Mouse (Mus musculus) urinary bladder, postnatal 10 days (tissue): ENCODE results near the gene Ccn1.

Experiments
- DNase-seq: peaks from one replicate; pipeline ENCODE4 v3.0.0; 2022; ENCODE audit warnings: low spot score

Ccn1 gene

GRCm38 (mm10) chr3:145619621-145620365, 30.0 kb downstream of the Ccn1 start:
- no peak for DNase-seq

GRCm38 (mm10) chr3:145618299-145618698, 31.5 kb downstream of the Ccn1 start:
- no peak for DNase-seq

GRCm38 (mm10) chr3:145614362-145615115, 35.2 kb downstream of the Ccn1 start:
- no peak for DNase-seq

GRCm38 (mm10) chr3:145613234-145613633, 36.5 kb downstream of the Ccn1 start:
- DNase-seq: no peak

GRCm38 (mm10) chr3:145612662-145613061, 37.1 kb downstream of the Ccn1 start:
- DNase-seq: no peak

GRCm38 (mm10) chr3:145608320-145608719, 41.5 kb downstream of the Ccn1 start:
- DNase-seq: no peak

- no peak for DNase-seq
Measured at GRCm38 (mm10) chr3:145605437-145606123, 44.2 kb downstream of the Ccn1 start.

- no peak for DNase-seq
Measured at GRCm38 (mm10) chr3:145602410-145603206, 47.2 kb downstream of the Ccn1 start.

- no peak for DNase-seq
Measured at GRCm38 (mm10) chr3:145601345-145601744, 48.4 kb downstream of the Ccn1 start.

GRCm38 (mm10) chr3:145600801-145601200, 49.0 kb downstream of the Ccn1 start:
- no peak for DNase-seq

- DNase-seq: no peak
Measured at GRCm38 (mm10) chr3:145599059-145599458, 50.7 kb downstream of the Ccn1 start.
